Mouse (Mus musculus) stomach, postnatal 0 days (tissue): Measurements from ENCODE around the gene Mob3b.

Experiments
- CTCF ChIP-seq: IDR thresholded peaks from 2 replicates; pipeline ENCODE4 v1.5.1; 2016; ENCODE audit warnings: antibody characterized with exemption, low read depth, mild to moderate bottlenecking, moderate library complexity
- EP300 ChIP-seq: optimal IDR thresholded peaks from 2 replicates; pipeline ENCODE3; 2016; ENCODE audit warnings: antibody characterized with exemption

DNA sequence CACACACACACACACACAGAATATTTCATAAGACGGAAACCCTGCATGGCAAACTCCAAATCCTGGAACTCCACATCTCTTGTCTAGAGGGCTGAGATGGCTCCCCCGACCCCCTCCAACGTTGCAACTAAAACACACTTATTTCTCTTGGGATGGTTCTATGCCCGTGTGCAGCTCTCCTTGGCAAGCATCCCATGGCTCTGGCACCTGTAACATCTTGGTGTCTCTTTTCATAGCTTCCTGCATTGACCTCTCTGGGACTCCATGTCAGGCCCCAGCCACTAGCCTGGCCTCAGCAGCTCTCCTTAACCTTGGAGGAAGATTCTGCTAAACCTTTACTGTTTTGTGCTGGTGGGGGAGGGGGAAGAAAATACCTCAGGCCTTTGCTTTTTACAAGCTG, 21.5 kb downstream of the Mob3b start:
- TF ChIP-seq EP300 (no peak), CTCF (no peak)
